Mouse (Mus musculus): Measurements from ENCODE around the gene Gm4981.
"Not testable (repeated sequence)": the region's sequence is repeated elsewhere in the genome, so short reads cannot be mapped to it uniquely, and the experiment has no call there.

- not testable (repeated sequence) for TF ChIP-seq POLR2A (IDR thresholded peaks at IDR 0.05; ENCODE audit: control insufficient read depth, low read depth, low read length); CTCF (IDR thresholded peaks at IDR 0.05; ENCODE audit: control insufficient read depth, insufficient read depth, insufficient replicate concordance, low read depth, low read length)
Measured at GRCm38 (mm10) chr10:58230021-58230420, 6.5 kb downstream of the Gm4981 start.
